Mouse (Mus musculus) frontal cortex, postnatal 10 days (tissue): Measurements from ENCODE around the gene Pimreg.

Source experiments
- DNase-seq, 2 experiments: peaks; one replicate each; pipeline ENCODE4 v3.0.0; 2022; ENCODE audit warnings: low spot score in 2 of 2, mixed read lengths in 1 of 2

Pimreg gene

DNA sequence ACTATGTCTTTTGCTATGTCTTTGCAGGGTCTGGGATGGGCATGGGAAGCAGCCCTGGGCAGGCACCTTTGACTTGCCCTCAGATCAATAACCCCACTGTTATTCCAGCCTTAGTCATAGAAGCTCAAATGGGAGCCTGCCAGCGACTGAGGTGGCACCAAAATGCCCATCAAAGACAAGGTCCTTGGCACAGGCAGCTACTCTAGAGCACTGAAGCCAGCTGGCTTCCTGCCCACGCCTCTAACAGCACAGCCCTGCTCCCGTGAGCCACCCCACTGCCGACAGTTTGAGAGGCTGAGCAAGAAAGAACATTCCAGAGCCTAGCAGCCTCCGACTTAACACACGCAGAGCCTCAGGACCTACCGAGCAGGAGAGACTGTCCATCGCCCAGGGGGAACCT, 23.3 kb downstream of the Pimreg start:
- DNase-seq = no peak

DNA sequence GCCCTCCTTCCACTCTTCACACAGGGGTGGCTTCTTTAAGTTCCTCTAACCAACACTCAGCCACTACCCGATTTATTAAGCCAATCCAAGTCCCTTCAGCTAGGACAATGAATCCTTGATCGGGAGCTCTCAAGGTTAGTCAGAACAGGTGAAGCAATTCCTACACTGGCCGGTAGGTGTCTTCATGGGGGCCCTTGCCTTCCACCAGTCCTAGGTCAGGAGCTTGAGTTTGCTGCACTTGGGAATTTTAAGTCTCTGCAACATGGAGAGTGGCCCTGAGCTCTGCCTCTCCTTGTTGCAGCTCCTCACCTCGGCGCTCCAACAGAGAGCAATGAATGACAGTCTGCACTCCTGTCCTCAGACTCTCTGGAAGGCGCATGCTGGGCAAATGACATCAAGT, 24.5 kb downstream of the Pimreg start:
- no peak for DNase-seq

DNA sequence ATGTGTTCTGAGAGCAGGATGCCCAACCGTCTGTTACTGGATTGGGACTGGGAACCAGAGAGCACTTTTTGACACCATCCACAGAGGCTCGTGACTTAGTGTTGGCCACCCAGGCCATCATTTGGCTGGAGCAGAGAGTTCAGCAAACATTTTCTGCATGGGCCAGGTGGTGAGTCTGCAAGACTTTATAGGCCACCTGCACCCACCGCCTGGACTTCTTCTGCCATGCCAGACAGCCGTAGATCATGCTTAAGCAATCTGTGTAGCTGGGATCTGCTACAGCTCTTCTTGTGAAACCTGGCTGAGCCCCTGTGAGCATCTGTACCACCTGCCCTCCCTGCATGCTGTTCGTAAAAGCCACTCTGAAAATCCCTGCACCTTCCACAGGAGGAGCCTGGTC, 25.5 kb downstream of the Pimreg start:
- no peak for DNase-seq

DNA sequence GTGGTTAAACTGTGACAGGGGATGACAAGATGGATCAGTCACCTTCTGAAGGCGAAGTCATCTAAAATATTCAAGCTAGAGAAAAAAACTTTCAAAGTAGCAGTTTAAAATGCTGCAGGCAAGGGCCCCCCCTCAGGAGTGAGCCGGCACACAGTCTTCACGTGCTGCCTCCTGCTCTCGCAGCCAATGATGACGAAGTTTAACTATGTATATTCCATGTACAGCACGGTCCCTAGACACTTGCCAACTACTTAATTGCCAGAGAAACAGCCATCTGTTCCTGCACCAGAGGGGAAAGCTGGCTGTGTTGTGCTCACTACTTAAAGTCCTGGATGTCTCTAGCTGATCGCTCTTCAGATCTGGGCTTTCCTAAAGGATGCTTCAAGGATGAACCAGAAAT, 26.2 kb downstream of the Pimreg start:
- DNase-seq = no peak

DNA sequence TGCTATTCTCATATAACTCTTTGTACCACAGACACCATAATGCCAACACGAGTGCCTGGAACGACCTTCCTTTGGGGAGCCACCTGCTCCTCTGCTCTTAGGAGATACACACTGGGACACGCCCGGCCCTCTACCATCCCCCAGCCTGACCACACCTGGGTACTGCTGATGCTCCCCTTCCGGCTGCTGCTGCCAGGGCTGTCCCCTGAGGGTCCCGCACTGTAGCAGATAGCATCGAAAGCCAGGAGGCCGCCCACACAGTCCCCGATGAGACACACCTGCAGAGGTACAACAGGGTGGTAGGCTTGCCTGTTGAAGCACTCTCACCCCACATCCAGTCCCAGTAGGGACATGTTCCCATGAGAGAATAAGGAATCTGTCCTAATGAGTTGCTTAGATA, 28.9 kb downstream of the Pimreg start:
- no peak for DNase-seq

DNA sequence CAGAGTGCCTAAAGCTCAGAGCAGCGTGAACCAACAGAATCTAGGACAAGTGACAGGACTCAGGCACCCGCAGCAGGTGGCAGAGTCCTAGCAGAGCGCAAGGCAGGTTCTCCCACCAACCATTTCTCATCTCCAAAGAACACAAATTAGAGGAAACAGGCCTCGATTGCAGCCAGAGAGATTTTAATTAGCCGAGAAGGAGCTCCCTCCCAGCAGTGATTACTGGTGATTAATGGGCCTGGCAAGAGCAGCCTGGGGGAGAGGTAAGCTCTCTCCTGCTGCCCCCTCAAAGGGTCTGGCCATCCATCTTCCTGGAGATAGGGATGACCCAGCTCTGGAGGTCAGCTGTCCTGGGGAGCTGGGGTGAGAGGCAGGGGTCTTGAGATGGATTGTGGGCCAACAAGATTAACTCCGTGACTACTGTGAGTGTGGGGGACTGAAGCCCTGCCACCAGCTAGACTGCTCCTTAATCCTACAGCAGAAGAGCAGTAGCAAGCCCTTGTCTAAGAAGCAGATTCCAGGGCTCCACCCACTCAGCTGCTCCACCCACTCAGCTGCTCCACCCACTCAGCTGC, 30.6 kb downstream of the Pimreg start:
- DNase-seq = no peak

DNA sequence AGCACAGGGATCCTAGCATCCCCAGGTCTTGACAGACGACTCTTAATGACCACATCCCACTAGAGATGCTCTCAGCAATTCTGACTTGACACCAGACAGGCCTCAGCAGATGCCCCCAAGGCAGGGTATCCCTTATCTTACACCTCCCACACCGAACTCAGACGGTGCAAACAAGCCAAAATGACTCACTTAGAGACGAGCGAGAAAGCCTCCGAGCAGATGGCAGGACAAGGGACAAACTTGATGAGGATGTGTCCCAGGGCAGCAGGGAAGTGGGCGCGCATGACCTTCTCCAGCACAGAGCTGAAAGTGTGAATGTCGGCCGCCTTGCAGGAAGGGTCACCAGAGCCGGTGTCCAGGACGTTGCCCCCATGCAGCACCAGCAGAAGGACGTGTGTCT, 32.4 kb downstream of the Pimreg start:
- no peak for DNase-seq

DNA sequence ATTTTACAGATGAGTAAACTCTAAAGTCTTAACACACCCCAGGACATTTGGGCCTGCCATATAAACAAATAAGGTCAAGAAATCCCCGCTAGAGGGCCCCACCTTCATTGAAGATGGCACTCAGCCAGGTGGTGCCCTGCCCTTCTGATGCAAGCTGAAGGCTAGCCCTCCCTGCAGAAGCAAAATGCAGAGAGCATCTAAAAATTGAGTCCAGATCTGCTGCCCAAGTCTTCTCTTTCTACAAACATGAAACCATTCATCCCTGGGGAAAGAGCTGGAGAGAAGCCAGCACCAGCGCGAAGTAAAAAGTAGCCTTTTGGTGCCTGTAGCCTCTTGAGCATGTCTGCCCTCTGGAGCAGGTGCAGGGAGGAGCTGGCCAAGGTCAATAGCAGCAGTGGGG, 36.2 kb downstream of the Pimreg start:
- DNase-seq = no peak

DNA sequence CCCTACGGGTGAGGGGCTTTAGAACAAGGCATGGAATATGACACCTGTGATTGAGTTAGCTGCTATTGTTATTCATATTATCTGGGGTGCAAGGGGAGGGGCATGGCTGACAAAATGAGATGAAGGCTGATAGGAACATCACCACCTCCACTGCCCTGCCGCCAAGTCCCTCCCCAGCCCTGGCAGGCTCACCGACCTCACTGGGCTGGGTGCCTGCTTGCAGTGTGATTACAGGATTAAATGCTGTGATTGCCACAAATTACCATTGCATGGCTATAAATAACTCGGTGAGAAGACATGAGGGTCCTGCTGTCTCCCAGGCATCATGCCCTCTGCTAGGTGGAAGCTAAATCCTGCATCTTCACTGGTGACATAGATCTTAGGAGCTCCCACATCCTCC, 36.8 kb downstream of the Pimreg start:
- DNase-seq = no peak

DNA sequence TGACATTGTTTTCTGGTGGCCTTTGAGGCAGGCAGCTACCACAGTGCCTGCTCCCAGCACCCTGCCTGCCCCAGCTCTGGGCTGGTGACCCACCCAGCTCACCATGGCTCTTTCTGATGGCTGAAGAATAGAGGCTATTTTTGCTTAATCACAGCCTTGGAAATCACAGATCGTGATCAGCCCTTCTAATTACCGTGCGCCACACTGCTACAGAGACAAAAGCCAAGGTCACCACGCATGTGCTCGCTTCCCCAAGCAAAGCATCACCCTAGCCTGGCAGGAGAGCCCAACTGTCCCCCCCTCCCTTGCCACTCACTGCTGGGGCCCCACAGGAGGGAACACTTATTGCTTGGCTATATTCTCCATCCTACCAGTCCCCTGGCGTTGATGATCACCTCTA, 38.6 kb downstream of the Pimreg start:
- DNase-seq = no peak

DNA sequence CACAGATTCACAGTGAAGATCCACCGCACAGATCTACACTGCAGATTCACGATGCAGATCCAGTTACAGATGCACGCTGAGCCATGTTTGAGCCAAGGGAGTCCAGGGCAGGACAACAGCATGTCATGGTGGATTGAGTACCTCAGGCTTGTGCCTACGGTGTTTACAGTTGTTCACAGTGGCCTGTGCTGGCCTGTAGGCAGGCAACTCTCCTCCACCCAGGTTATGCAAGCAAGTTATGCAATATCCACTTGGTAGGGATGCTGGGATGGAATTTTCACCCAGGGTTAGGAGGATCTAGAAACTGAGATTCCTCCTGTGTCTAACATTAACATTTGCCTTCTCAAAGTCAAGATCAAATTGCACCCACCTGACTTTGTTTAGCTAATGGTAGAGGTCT, 40.8 kb downstream of the Pimreg start:
- no peak for DNase-seq

DNA sequence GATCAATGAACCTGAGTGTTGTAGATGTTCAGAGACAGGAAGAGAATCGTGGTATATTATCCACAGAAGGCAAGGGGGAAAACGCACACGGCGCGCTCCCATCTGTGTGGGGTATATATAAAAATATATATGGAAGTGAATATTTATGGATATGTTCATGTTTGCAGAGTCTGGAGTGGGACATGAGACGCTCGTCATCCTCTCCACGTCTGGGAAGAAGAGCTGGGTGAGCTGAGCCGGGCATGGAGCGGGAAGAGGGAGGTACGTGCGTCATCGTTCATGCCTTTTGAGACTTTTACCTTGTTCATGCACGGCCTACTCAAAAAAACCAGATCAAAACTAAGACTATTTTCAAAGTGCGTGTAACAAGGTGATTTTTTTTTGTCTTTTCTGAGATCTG, 42.5 kb downstream of the Pimreg start:
- DNase-seq = no peak

DNA sequence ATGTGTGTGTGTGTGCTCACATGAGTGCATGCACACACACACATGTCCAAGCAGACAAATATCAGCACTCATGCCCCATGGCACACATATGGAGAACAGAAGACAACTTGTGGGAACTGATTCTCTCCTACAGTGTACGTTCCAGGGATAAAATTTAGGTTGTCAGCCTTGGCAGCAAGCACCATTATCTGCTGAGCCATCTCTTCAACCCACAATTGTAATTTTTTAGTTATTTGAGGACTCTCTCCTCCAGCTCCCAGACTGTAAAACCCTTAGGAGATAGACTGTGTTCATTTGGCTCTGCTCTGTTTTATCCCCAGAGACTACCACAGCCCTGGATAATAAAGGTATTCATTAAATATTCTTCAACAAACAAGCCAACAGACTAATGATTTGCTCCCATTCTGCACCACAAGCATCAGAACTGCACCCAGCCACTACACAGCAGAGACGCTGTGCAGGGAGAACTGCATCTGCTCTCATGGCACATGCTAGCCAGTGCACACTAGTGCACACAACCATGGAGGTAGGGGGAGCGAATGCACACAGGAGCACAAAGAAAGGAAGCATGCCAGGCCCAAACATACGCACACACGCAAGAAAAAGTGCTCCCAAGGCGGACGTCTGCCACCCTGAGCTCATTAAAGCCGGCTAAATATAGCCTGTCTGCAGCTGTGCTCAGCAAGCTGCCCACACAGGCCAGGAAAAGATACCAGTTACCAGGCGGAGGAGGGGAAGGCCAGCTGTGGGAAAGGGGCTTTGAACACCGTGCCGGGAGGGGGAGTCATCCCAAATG, 44.6 kb downstream of the Pimreg start:
- peak; percentile 59 to 74 for DNase-seq

DNA sequence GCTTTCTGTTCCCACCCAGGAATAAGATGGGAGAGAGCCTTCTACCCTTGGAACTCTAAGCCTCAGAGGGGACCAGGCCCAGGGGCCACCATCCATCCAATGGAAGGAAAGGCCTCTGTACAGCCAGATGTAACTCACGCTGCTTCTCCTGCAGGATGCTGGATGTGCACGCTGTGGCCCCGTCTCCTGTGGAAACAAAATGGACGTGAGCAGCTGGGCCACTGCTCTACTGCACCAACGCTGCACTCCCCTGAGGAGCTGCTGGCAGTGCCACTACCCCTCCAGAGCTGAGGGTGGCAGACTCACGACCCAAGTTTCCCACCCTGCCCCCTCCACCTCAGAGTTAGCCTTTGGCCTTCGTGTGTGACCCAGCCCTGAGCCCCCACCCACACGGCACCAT, 50.6 kb downstream of the Pimreg start:
- no peak for DNase-seq

DNA sequence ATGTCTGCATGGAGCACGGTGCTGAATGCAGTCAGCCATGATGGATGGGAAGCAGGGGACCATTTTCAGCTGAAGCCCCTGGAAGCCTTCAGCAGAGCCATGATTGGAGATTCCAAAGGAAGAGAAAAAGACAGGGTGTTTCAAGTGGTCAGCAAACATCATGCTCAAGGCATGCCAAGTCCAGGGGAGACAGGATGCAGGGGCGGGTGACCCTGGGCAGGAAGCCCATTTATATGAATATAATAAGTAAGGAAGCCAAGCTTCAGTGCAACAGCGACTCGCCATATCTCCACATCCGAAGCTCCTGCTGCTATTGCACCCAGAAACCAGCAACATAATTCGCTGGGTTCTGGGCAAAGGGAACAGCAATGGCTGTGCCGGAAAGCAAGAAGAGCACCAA, 52.6 kb downstream of the Pimreg start:
- DNase-seq = no peak

DNA sequence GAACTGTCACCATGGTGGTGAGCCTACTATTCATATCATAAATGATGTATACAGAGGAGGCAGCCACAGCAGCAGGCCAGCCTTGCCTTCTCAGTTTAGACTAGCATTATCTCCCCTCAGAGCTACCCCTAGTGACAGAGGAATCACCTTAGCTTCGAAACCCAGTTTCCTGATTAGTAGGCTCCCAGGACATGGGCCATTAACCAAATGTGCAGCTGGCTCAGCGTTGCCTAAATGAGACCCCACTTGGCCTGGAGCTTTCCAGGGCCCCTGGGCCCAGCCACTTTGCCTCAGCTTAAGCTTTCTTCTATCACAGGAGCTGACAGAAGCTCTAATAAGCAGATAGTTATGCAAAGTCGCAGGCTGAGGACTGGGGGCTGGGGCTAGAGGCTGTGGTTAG, 54.2 kb downstream of the Pimreg start:
- no peak for DNase-seq
